Mouse (Mus musculus): ENCODE measurements around the gene Wfdc2.

DNA sequence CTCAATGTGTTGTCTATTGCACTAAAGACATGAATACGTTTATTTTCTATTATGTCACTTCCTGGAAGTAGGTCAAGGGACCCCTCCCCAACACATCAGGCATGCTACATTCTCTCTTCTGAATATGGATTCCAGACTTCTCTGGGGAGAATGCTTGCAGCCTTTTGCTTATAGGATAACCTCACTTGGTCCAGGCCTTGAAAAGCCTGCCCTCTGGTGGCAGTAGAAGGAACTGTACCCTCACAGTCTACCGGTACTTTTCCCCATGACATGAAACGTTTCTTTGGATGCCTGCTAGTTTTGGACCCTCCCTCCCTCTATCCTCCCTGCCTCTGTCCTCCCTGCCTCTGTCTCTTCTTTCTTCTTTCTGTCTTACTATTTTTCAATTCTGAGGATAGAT lies 31.0 kb upstream of the Wfdc2 start:
- no peak for TF ChIP-seq POLR2A (IDR thresholded peaks at IDR 0.05; ENCODE audit: low read depth, low read length)
- peak; percentile 82; the same call in 1 of the 2 replicates for TF ChIP-seq CTCF (IDR thresholded peaks at IDR 0.05; ENCODE audit: extremely low read depth, insufficient read depth, insufficient read length, insufficient replicate concordance)

All from spleen, adult 2 months (tissue).